Mouse (Mus musculus) olfactory bulb, adult 2 months (tissue): ENCODE measurements around the gene Adamts7.

ENCODE experiments used
- CTCF ChIP-seq: fragments of 200-500 bp; IDR thresholded peaks from 2 replicates; pipeline ENCODE4 v1.5.1; 2012; ENCODE audit warnings: low read depth, mild to moderate bottlenecking, low read length, moderate library complexity; ENCODE audit not compliant: insufficient read depth
- POLR2A ChIP-seq: fragments of 200-500 bp; IDR thresholded peaks from 2 replicates; pipeline ENCODE4 v1.6.1; 2012; ENCODE audit warnings: mild to moderate bottlenecking, low read depth, low read length, moderate library complexity; ENCODE audit not compliant: insufficient read depth

DNA sequence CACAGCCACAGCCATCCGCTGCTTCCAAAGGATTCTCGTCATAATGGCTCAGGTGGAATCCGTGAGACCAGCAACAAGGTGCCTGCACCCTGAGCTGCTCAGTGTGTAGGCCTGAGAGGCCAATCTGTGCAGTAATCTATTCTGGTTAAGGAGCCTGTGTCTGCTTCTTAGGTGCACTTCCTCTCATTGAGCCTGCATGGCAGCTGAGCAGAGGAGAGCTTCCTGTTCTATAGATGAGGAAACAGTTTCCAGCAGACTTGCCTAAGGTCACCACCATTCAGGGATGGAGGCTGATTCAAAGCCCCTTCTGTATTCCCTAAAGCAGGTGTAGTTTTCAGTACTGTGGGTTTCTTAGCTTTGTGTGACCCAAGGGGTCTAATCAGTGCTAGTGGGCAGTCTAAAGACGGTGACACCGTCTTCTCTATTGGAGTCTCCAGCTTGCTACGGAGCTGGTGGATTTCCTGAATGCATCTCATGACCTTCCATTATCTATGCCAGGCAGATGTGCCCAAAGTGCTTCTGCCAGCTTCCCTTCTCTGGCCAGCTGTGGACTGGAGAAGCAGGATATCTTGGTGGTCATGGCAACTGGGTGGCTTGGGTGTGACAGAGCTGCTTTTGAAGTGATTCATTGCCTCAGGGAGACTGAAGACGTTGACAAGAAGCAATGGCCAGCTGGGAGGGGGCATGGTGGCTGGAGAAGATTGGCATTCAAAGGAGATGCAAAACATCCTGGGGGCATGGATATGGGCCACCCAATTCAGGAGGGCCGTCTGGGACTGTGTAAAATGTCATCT, 9.9 kb downstream of the Adamts7 start:
- TF ChIP-seq CTCF (no peak), POLR2A (no peak)
